Mouse (Mus musculus) cerebellum, postnatal 36 days (tissue): ENCODE measurements around the gene Ncs1.

ENCODE experiments used
- DNase-seq, 2 experiments: peaks; one replicate each; pipeline ENCODE4 v3.0.0; 2021 to 2022; ENCODE audit warnings: mixed read lengths in 2 of 2

Gene Ncs1

DNA sequence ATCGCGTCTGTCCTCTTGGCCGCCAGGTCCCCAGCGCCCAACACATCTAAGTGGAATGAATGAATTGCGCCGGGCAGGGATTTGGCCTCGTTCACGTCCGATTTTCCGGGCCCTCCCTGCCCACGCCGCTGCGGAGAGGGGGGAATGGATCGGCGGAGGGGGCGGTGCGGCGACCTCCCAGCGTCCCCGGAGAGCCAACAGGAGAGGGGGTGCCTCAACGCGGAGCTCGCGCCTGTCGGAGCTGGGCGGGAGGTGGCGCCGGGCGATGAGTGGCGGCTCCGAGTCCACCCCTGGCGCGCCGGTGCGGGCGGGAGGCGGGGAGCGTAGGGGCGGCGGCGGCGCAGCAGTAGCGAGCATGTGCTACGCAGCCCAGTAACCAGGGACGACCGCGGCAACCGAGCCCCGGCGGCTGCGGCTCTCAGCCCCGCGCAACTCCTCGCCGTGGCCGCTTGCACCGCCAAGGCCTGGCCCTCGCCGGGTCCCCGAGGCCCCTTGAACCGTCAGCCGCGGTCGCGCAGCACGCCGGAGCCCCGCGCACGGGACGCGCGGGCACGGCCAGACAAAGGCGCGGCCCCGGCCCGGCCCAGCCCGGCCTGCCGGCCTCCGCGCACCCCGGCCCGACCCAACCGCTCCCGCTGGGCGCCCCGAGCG, at the start of gene Ncs1:
Gene Ncs1 (plus strand): TSS at position 333 of the 651 bp plus-strand sequence.
- peak; percentile 80 to 86 for DNase-seq

DNA sequence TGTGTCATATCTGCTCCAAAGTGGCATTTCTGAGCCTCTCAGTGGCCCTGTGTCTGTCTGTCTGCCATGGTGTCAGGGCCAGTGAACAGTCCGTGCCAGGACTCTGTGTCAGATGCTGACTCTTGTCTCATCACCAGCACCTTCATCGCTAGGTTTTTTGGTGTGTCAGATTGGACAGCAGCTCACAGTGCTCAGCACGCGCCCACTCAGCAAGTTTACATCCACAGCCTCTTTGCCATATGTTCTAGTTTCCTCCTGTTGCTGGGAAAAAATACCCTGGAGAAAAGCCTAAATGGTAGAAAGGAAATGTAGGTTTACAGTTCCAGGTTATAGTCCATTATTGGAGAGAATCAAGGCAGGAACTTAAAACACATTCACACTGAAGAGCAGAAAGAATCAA, 47.0 kb upstream of the Ncs1 start:
- DNase-seq = peak in 1 of 2 experiments; percentile 33

DNA sequence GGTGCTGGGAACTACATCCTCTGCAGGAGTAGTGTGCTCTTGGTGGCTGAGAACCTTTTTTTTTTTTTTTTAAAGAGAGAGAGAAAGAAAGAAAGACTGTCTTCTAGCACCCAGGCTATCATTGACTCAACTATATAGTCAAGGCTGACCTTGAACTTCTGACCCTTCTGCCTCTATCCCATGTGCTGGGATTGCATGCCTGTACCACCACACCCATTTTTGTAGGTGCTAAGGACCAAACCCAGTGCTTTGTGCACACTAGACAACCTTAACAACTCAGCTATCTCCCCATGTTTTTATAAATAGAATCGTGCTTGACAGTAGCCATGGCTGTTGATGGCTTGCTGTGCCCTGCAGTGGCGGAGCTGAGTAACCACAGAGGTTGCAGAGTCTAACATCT, 45.6 kb upstream of the Ncs1 start:
- DNase-seq = no peak

DNA sequence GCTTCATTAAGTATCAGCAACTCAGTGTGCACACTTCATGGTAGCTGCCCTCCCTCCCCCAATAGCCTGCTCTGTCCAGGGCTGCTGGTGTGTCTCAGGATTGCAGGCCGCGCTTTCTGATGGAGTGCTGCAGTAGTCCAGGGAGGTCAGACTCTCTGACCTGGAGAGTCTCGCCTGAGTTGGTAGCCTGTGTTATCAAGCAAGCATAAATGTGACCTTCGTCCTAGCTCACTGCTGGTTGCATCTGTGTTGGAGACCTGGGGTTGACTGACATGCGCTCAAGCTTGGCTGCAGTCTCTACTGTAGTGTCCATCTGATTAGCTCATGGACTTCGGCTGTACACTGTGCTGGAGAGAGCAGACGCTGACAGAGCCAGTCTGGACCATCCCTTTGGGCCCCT, 43.8 kb upstream of the Ncs1 start:
- DNase-seq = no peak

DNA sequence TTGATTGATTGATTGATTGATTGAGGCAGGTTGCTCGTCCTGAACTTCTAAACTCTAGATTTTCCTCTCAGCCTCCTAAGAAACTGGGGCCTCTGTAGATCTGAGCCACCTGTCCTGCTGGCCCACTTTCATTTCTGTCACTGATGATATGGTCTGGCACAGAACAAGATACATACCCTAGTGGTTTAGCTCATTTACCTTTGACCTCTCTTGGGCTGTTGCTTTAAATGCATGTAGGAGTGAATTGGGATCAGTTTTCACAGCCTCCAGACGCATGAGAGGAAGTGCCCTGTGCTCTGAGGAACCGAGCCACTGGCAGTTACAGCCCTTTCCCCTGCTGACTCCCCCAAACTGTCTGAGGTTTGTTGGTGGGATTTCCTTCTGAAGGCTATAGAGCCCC, 43.3 kb upstream of the Ncs1 start:
- no peak for DNase-seq

DNA sequence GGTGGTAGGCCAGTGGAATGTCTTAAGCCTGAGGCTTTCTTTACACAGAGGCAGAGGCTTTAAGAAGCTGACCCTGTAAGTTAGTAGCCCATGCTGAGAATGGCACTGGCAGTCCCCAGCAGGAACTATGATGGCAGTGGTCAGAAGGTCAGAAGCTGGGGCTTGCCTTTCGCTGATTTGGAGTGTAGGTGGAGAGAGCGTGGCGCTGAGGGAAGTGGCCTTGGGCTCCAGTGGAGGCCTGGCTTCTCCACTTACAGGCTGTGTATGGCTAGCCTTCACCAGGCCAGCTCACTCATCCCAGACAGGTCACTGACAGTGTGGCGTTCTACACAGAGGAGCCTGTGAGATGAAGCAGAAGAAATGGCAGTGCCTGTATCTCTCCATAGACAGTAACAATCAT, 42.7 kb upstream of the Ncs1 start:
- no peak for DNase-seq

DNA sequence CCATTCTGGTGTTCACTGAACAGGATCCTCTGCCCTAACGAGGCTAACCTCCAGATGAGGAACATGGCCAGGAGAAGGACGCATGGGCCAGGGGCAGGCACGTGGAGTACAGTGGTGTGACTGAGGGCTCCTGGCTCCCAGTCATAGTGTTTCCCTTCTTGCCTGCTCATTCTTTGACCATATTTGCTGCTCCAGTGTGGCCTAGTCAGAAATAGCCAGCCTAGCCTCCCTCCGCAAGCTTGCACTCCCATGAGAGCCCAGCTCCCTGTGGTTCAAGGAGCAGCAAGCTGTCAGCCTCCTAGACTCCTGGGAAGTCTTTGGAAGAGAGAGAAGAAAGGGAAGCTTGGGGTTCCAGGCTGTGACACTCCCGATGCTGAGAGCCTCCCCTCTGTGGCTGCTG, 40.9 kb upstream of the Ncs1 start:
- DNase-seq = no peak

DNA sequence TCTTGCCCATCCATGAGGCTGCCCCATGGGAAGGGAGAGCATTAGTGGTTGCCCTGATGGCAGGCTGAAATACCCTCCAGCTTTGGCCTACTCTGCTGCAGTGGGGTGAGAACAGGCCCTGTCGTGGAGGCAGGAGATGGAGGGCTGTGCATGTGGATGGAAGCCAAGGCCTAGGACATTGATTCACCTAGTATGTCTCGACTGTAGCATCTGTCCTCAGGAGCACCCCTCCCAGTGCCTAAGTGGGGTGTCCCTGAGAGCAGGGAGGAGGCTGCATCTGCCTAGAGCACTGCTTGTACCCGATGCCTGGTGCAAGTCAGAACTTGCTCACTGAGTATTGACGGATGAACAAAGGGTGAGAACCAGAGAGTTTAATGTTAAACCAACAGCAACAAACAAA, 39.4 kb upstream of the Ncs1 start:
- DNase-seq = no peak

DNA sequence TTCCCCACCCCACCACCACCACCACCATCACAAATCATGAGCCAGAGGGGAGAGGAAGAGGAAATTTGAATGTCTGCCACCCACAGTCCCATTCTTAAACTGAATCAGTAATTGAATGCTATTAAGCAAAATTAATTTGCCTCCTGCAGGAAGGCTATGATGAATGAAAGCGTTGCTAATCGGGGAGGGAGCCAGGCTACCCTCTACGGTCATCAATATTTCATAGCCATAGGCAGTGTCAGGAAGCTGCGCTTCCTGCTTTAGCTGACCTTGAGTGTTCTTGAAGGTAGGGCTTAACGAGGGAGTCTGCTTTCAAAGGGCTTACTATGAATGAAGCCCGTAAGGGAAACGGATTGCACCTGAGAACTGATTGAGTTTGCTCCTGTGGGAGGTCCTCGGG, 38.7 kb upstream of the Ncs1 start:
- no peak for DNase-seq

DNA sequence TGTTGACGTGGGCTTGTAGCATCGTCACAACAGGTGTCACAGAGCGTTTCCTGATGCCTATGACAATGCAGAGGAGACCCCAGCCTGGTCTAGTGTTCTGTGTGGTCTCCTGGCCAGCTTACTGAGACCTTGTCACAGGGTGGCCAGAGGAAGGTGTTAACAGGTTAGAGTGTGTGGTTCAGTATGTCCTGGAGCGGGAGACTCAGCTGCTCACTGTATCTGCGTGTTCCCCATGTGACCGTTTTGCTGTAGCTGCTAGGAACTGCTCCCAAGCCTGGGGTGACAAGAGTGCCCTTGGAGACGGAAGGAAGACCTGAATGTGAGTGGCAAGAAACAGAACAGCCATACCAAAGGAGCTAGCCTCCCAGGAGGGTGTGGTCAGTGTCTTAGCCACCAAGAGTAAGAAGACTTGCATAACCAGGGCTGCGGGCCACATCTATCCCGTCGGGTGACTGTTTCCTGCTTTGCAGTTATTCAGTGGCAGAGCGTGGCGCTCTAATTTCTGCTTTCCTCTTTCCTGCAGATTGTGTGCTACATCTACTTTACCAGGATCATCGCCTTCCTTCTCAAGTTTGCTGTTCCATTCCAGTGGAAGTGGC, 37.0 kb upstream of the Ncs1 start:
- DNase-seq = no peak

DNA sequence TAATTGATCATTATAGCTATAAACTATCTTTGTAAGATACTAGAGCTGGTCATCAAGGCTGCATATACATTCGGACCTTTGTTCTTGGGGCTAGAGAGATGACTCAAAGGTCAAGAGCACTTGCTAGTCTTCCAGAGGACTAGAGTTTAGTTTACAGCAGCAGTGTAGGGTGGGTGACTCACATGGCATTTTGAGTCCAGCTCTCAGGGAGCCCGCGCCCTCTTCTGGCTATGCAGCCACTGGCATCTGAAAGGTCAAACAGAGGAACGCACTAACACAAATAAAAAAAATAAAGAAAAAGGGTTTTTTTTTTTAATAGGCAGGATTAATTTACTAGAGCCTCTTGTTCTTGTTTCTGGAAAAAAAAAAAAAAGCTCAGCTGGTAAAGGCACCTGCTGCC, 36.1 kb upstream of the Ncs1 start:
- peak in 1 of 2 experiments; percentile 33 for DNase-seq

DNA sequence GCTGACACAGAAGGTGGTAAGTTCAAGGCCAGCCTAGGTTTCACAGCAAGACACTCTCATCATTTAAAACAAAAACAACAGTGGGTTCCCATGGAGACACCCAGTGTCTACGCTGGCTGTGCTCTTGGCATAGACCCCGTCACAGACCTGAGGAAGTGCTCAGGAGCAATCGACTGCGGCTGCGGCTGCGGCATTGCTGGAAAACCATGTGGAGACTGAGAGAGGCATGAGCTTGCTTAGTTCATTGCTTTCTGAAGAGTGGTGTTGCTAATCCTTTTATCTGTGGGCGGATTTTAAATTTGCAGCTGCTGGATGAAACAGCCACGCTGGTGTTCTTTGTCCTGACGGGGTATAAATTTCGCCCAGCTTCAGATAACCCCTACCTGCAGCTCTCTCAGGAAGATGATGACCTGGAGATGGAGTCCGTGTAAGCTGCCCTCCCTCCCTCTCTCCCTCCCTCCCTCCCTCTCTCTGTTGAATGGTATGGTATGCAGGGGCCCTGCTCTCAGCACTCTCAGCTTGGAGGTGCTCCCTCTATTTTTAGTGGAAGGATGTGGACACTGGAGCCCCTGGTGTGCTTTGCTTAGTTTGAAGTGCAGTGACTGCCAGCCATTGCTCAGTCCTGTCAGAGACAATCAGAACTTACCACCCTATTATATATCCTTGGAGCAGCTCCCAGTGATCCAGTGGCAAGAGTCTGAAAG, 35.3 kb upstream of the Ncs1 start:
- DNase-seq = no peak

DNA sequence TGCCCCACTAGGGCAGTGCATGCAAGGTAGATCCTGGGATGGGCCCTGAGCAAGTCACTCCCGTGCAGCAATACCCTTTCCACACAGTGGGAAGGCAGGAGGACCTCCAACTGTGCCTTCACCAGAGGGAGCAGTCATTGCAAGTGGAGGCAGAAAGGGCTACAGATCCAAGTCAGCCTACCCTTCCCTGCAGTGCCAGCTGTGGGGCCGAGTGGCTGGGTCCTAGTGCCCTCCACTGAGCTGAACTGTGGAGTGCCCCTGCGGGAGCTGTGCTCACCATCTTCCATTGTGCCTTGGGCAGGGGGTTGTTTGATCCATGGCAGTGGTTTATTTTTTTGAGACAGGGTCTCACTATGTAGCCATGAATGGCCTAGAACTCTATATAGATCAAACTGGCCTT, 34.4 kb upstream of the Ncs1 start:
- DNase-seq = no peak

DNA sequence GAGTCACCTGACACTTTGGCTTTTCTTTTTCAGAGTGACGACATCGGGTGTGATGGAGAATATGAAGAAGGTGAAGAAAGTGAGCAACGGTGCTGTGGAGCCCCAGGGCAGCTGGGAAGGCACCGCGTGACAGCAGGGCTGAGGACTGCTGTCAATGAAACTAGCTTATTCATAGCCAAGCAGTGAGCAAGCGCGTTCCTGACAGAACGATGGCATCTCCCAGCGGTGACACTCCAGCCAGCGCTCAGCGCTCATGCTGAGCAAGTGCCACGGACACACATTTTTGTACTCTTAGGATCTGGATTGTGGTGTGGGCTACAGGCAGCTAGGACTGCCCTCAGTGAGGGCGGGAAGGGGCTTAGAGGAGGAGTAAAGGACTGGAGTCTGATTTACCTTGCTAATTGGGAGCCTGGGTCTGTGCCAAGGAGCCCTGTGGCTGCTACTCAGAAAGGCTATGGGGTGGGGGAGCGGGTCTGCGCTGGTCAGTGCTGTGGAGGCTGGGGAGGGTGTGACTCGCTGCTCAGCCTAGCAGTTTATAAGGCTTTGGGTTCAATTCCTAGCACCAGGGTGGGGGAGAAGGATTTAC, 31.3 kb upstream of the Ncs1 start:
- DNase-seq = no peak

DNA sequence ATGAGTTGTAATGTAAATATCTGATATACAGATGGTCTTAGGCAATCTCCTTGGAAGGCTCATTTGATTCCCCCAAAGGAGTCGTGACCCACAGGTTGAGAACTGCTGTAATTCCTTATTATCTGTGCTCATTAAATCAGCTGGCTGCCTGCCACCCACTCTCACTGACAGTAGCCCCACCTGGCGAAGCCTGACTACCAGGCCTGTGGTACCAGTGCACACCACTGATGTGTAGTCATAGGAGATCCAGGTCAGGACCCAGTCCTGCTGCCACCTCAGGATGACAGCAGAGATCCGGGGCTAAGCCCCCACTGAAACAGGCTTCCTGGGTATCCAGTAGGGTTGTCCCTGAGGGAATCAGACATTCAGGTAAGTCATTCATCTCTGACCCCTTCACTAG, 27.0 kb upstream of the Ncs1 start:
- DNase-seq = no peak

DNA sequence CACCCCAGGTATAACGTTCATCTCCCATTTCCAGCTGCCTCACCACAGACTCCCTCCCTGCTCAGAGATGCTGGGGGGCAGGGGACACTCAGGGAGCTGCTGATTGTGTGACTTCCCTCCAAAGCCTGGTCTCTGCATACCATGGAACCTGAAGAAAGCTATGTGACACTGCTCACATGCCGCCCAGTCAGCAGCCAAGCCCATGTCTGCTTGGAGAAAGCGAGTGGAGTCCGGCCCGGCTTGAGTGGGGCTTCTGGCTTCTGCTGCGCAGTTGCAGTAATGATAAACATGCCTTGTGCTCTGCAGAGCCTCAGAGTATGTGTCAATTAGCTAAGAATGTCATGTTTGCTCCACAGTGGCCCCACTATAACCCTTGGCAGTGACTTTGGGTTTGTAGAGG, 26.2 kb upstream of the Ncs1 start:
- no peak for DNase-seq

DNA sequence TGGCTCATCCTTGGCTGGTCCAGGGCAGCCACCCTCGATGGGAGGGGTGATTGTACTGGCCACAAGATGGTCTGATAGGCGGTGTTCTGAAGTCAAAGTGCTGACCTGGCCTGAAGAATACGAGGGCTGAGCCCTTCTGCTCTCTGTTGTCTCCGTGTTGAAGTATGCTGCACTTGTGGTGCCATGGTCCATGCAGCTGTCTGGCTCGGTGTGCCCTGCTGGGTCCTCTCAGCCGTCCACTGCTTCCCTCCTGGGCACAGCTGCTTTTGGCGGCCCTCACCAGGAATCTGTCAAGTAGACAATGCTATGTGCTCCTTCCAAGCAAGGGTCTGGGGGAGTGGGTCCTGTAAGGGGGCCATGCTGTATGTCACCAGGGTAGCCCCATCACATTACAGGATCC, 24.8 kb upstream of the Ncs1 start:
- no peak for DNase-seq

DNA sequence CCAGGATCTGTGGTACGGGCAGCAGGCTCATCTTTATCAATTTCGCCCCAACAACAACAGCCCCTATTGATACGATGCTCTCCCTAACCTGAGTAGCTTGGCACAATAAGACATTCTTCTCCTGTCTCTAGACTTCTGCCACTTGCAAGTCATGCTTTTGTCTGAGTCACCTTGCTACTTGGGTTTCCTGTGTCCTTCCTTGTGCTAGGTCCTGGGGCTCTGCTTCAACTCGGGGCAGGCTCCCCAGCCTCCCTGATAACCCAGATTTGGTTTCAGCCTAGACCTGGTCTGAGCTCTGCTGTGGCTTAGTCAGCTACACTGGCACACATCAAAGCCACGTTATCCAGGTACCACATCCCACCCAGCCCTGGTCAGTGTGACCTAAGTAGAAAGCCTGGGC, 24.0 kb upstream of the Ncs1 start:
- no peak for DNase-seq

DNA sequence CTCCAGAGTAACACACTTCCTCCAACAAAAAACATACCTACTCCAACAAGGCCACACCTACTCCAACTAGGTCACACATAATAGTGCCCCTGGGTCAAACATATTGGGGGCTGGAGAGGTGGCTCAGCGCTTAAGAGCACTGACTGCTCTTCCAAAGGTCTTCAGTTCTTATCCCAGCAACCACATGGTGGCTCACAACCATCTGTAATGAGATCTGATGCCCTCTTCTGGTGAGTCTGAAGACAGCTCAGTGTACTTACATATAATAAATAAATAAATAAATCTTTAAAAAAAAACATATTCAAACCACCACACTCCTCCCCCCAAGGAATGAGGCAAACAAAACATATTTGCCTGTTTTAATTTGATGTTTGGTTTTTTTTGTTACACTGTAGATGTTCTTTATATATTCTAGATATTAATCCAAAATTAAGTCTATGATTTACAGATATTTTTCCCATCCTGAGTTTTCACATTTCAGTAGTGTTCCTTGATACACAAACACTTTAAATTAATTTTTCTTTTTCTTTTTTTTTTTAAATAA, 16.8 kb upstream of the Ncs1 start:
- no peak for DNase-seq

DNA sequence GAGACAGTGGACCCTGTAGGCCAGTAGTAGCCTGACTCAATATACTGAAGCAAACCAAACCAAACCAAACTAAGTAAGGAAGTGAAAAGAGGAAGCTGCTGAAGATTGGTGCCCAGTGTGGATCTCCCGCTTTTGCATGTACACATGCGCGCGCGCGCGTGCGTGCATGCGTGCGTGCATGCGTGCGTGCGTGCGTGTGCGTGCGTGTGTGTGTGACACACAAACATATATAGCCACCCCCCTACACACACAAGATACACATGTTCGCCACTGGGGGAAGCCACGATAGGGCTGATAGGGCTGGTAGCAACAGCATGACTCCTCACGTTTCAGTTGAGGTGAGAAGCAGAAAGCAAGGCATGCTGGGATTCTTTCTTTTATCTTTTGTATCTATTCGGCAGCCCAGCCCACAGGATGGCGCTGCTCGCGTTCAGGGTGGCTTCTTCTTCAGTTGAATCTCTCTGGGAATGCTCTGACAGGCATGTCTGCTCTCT, 6.4 kb upstream of the Ncs1 start:
- DNase-seq = peak; percentile 47 to 50

DNA sequence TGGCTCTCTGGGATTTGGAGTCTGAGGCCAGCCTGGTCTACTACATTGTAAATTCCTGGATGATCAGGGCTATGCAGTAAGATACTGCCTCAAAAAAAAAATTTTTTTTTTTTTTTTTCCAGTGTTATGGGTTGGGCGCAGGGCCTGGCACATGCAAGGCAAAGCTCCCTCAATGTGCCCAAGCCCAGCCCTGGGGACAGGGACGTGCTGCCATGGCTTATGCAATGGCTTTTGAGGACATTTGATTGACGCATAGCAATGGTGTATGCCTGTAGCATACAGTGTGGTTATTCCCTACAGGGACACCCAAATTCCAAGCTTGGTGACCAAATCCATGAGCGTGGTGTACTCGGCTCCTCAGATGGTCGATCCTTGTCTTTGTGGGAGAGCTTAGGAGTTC, 5.8 kb upstream of the Ncs1 start:
- no peak for DNase-seq

DNA sequence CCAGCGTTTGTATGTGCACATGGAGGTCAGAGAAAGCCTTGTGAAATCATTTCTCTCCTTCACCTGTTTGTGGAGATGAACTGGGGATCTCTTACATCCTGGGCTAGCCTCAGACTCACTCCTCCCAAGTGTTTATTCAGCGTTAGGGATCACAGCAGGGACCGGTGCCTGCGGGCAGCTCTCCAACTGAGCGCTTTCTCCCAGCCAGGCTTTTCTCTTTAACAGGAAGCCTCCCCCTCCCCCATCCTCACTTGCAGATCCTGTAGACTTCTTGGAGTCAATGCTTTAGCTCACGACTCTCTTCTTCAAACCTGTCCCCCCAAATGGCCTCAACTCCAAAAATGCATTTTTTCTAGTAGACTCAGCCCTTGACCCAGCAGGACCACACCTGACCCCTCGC, 4.0 kb upstream of the Ncs1 start:
- no peak for DNase-seq

DNA sequence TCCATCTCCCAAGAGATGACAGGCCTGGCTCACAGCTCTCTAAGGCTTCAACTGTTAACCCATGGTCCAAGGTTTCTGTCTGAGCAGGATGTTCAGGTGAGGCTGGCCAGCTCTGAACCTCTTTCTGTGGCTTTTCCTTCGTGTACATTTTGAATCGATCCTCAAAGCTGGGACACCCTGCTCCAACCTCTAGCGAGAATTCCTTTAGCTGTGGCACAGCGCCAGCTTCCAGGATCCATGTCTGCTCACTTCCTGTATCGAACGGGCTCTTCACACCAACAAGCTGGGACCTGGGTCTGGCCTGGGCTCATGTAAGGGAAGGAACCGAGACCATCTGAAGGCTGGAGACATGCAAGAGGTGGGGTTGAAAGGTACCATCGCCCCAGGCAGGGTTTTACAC, 1.4 kb upstream of the Ncs1 start:
- DNase-seq = no peak

DNA sequence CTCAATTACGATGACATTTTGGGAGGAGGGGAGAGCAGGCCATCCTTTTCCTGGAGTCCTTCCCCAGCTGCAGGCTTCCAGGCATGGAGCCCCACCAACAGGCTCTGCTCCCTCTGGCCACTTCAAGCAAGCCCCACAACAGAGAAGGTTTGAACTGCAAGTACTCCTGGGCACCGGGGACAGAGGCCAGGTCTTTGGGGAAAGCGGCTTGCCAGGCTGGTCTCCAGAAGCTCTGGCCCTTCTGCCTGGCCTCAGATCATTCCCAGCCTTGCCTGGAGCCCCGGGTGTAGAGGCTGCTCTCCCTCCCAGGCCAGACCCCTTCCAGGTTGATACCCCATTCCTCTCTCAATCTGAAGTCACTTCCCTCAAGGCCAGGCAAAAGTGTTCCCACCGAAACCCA, 572 bp upstream of the Ncs1 start:
- DNase-seq = no peak
